ENCODE assay signal across 8 mouse cellular contexts in genomic region chr11:32113118-32113826, GRCm38 (mm10).
A peak's percentile ranks its signal among the peaks of the same experiment; 100 is the strongest.
DNase-seq lines count a peak whose midpoint lies in the region; ATAC-seq and TF ChIP-seq lines count a peak whose summit lies in the region.

No protein-coding gene starts in this region.

- peak overlapping the region; percentile 18; the same call in 1 of the 2 replicates for H3K9ac ChIP-seq in forebrain, postnatal 0 days
- H3K9ac ChIP-seq in limb, embryonic 12.5 days (replicated peaks): no peak overlapping the region
- H3K9ac ChIP-seq in heart, embryonic 11.5 days (ENCODE audit: low read depth, low read length): no peak overlapping the region
- no peak overlapping the region for H3K9ac ChIP-seq in intestine, embryonic 15.5 days

- peak; percentile 42 to 50 for DNase-seq in cerebellum, postnatal 14 days
- DNase-seq in cerebellum, adult 9-10 months: no peak
- peak; percentile 36 for DNase-seq in MN1 (ENCODE audit: low spot score)
- DNase-seq in forebrain, postnatal 0 days: peak; percentile 87
- no peak for DNase-seq in adrenal gland, adult 18-20 months (ENCODE audit: low spot score in 2 of 2)

- no peaks in the 10 kb centered on the region for H3K36me3 ChIP-seq in forebrain, postnatal 0 days (ENCODE audit: insufficient read depth)
- H3K36me3 ChIP-seq in limb, embryonic 12.5 days: no peaks in the 10 kb centered on the region
- no peaks in the 10 kb centered on the region for H3K36me3 ChIP-seq in heart, embryonic 11.5 days (ENCODE audit: control insufficient read depth, insufficient read depth, low read length)
- H3K36me3 ChIP-seq in intestine, embryonic 15.5 days: no peaks in the 10 kb centered on the region

- no peak overlapping the region for H3K4me2 ChIP-seq in forebrain, postnatal 0 days (ENCODE audit: low read depth)
- peak overlapping the region; percentile 21; the same call in 1 of the 2 replicates for H3K4me2 ChIP-seq in limb, embryonic 12.5 days
- no peak overlapping the region for H3K4me2 ChIP-seq in heart, embryonic 11.5 days
- H3K4me2 ChIP-seq in intestine, embryonic 15.5 days (replicated peaks): no peak overlapping the region

- WGBS in forebrain, postnatal 0 days: 0% methylated on average over 2 of the region's 2 CpGs
- 15% methylated on average over 2 of the region's 2 CpGs for WGBS in limb, embryonic 12.5 days
- 37% methylated on average over 2 of the region's 2 CpGs for WGBS in heart, embryonic 11.5 days (ENCODE audit: insufficient replicate concordance)
- WGBS in intestine, embryonic 15.5 days: 39% methylated on average over 2 of the region's 2 CpGs

- no peaks in the 10 kb centered on the region for H3K9me3 ChIP-seq in forebrain, postnatal 0 days (ENCODE audit: low read length)
- H3K9me3 ChIP-seq in limb, embryonic 12.5 days: no peaks in the 10 kb centered on the region
- peaks cover 3% of the 10 kb centered on the region; the same call in 1 of the 2 replicates for H3K9me3 ChIP-seq in heart, embryonic 11.5 days (replicated peaks; ENCODE audit: control insufficient read depth, low read length)
- peaks cover 2% of the 10 kb centered on the region; the same call in 1 of the 2 replicates for H3K9me3 ChIP-seq in intestine, embryonic 15.5 days

- peak; percentile 94 for ATAC-seq in forebrain, postnatal 0 days
- peak; percentile 70 for ATAC-seq in limb, embryonic 12.5 days (ENCODE audit: insufficient number of reproducible peaks, insufficient read depth, low FRiP score, low TSS enrichment, low read depth)
- no peak for ATAC-seq in heart, embryonic 11.5 days (replicated peaks; ENCODE audit: insufficient number of reproducible peaks, low FRiP score, low TSS enrichment)
- ATAC-seq in intestine, embryonic 15.5 days: no peak

- H3K4me1 ChIP-seq in forebrain, postnatal 0 days (ENCODE audit: insufficient read depth): peaks cover 27% of the 10 kb centered on the region
- H3K4me1 ChIP-seq in limb, embryonic 12.5 days (replicated peaks): peaks cover 19% of the 10 kb centered on the region
- no peaks in the 10 kb centered on the region for H3K4me1 ChIP-seq in heart, embryonic 11.5 days (ENCODE audit: control insufficient read depth, insufficient read depth, low read length)
- no peaks in the 10 kb centered on the region for H3K4me1 ChIP-seq in intestine, embryonic 15.5 days (replicated peaks)

- TF ChIP-seq CTCF in forebrain, postnatal 0 days (IDR thresholded peaks at IDR 0.05; ENCODE audit: low read depth): 0 out of 2 replicates have a peak, but pooled peaks have one; percentile 20

- H3K4me3 ChIP-seq in forebrain, postnatal 0 days (ENCODE audit: low read depth, low read length): no peak overlapping the region
- H3K4me3 ChIP-seq in limb, embryonic 12.5 days (replicated peaks): no peak overlapping the region
- H3K4me3 ChIP-seq in heart, embryonic 11.5 days (ENCODE audit: low read depth, low read length): no peak overlapping the region
- no peak overlapping the region for H3K4me3 ChIP-seq in intestine, embryonic 15.5 days (replicated peaks)

- no peaks in the 10 kb centered on the region for H3K27me3 ChIP-seq in forebrain, postnatal 0 days (ENCODE audit: insufficient read depth, low read length)
- H3K27me3 ChIP-seq in limb, embryonic 12.5 days: no peaks in the 10 kb centered on the region
- no peaks in the 10 kb centered on the region for H3K27me3 ChIP-seq in heart, embryonic 11.5 days (ENCODE audit: control insufficient read depth, insufficient read depth, low read length)
- no peaks in the 10 kb centered on the region for H3K27me3 ChIP-seq in intestine, embryonic 15.5 days (replicated peaks)

- H3K27ac ChIP-seq in forebrain, postnatal 0 days (ENCODE audit: low read depth, low read length): peak overlapping the region; percentile 74
- H3K27ac ChIP-seq in limb, embryonic 12.5 days: peak overlapping the region; percentile 76
- no peak overlapping the region for H3K27ac ChIP-seq in heart, embryonic 11.5 days (ENCODE audit: low read depth, low read length)
- H3K27ac ChIP-seq in intestine, embryonic 15.5 days: no peak overlapping the region

Comparison
In these comparisons a context has a peak if more than half of its experiments do, and no peak if none do; other contexts are left out.
1. DNase-seq: peak in cerebellum, postnatal 14 days (2 of 2), MN1 (single experiment) and forebrain, postnatal 0 days (single experiment); none in cerebellum, adult 9-10 months (single experiment) and adrenal gland, adult 18-20 months (0 of 2).
2. ATAC-seq: peak in forebrain, postnatal 0 days (single experiment) and limb, embryonic 12.5 days (single experiment); none in heart, embryonic 11.5 days (single experiment) and intestine, embryonic 15.5 days (single experiment).
3. H3K27ac ChIP-seq: peak in forebrain, postnatal 0 days (single experiment) and limb, embryonic 12.5 days (single experiment); none in heart, embryonic 11.5 days (single experiment) and intestine, embryonic 15.5 days (single experiment).